Mouse (Mus musculus): ENCODE results near the gene Me1.

The Me1 gene

DNA sequence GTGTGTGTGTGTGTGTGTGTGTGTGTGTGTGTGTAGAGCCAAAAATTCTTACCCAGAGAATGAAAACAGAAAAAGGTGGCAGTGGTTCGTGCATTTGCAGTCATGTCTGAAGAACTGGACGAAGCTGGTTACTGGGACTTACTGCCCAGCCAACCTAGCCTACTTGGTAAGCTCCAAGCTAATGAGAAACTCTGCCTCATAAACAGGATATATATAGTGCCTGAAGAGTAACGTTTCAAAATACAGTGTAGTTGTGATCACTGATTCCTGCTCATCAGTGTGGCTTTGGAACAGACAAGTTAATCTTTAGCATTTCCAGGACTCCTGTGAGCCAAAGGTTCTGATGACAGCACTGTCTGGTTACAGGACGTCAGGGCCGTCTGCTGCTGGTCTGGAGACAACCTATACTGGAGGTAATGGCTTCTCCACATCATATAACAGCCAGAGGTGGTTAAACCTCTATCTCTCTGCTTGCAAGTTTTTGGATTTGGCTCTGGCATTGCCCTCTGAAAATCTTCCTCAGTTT is 146.1 kb downstream of the Me1 start:
- DNase-seq (ENCODE audit: low read depth, low spot score): no peak

DNA sequence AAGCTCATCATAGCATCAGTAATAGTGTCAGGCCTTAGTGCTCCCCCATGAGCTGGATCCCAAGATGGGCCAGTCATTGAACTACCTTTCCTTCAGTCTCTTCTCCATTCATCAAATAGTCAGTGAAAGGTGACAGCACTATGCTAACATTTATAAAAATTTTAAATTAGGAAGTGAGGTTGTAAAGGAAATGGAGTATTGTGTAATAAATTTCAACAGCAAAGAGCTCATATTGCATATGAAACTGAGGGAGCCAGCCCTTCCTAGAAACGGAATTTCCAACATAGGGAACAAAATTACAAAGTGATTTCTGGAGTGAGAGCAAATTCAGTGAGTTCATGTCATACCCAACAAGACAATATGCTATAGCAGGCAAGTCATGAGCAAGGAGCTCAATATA is 151.2 kb downstream of the Me1 start:
- no peak for DNase-seq (ENCODE audit: low read depth, low spot score)

DNA sequence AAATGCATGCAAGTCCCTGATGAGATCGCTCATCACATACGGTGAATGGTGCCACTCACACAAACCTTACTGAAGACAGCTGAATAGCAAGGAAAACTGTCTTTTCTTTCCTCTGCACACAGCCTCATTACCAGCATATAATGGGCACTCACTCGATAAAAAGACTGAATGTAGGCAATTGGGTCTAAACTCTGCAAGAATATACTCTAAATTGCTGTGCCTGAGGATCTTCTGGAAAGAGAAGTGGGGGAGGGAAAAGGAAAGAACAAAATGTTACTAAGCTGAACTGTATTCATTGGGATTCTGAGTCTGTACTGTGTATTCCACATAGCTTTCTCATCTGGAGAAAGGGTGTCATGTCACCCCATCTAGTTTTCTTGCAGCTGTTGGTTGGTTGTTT is 152.3 kb downstream of the Me1 start:
- no peak for DNase-seq (ENCODE audit: low read depth, low spot score)

DNA sequence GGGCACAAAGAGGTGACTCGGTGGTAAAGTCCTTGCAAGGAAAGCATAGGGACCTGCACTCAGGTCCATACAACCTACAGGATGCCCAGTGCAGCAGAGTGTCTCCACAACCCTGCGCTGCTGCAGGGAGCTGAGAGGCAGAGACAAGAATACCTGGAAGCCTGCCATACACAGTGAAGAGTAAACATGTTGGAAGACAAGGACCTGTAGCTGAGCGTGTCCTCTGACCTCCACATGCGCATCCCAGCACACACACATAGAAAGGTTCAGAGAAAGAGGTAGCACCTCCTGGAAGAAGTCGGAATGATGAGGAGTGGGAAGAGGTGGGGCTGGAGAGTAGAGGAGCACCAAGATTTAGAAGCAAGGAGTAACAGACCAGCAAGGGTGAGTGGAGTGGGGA is 161.7 kb downstream of the Me1 start:
- no peak for DNase-seq (ENCODE audit: low read depth, low spot score)

All from 3T3-L1 (cell line).